Mouse (Mus musculus) spleen, adult 2 months (tissue): ENCODE measurements around the gene Hsdl2.

Source experiments
- CTCF ChIP-seq: fragments of 200-500 bp; IDR thresholded peaks from 2 replicates; pipeline ENCODE4 v1.5.1; 2011; ENCODE audit warnings: mild to moderate bottlenecking, inconsistent platforms; ENCODE audit not compliant: insufficient read depth, insufficient read length, insufficient replicate concordance; ENCODE audit errors: extremely low read depth
- POLR2A ChIP-seq: fragments of 200-500 bp; IDR thresholded peaks from 2 replicates; pipeline ENCODE4 v1.6.1; 2011; ENCODE audit warnings: low read depth, low read length, inconsistent platforms

GRCm38 (mm10) chr4:59552835-59553234, 28.5 kb upstream of the Hsdl2 start:
- TF ChIP-seq CTCF, result no peak
- TF ChIP-seq POLR2A, result no peak
